Mouse (Mus musculus) testis, adult 2 months (tissue): ENCODE results near the gene Anapc15.
A peak's percentile ranks its signal among the peaks of the same experiment; 100 is the strongest.

Experiments
- CTCF ChIP-seq: fragments of 200-500 bp; IDR thresholded peaks from 2 replicates; pipeline ENCODE4 v1.5.1; 2012; ENCODE audit warnings: low read depth, mild to moderate bottlenecking, inconsistent platforms, low read length, moderate library complexity; ENCODE audit not compliant: control insufficient read depth, insufficient read depth, insufficient replicate concordance
- POLR2A ChIP-seq: fragments of 200-500 bp; IDR thresholded peaks from 2 replicates; pipeline ENCODE4 v1.6.1; 2012; ENCODE audit warnings: low read depth, mild to moderate bottlenecking, inconsistent platforms, low read length, moderate library complexity; ENCODE audit not compliant: control insufficient read depth

DNA sequence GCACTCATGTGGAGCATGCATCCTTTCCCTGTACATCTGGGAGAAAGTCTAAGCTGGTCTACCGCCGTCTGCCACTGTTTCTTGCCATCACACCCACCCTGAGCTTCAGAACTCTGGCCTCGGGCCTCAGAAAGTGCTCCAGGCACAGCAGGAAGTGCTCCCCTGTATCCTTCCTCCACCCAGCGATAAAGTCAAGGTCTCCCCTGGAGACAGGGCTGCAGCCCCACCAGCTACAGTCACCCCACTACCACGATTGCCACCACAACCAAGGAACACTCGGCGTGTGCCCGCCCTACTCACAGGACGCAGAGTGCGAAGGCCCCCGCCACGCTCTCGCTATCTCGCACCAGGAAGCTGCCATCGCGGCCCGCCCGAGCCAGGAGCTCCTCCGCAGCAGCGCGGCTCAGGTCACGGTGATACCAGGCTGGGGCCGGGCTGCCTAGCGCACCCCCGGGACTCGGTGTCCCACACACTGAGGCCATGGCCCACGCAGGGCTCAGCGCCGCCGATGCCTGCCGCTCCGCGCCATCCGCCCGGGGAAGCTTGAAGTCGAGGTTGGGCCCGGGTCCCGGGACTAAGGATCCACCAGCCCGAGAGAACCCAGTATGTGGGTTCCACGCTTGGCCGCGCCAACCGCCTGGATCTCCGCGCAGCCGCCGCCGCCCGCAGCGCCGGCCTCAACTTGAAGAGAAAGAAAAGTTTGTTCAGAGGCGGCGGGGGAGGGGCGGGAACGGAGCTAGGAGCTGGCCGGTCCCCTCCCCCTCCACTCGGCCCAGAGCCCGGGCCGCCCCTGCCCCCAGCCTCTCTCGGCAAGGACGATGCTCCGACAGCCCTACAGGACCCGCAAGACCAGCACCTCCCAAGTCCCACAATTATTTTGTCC, 27.0 kb upstream of the Anapc15 start:
- no peak for TF ChIP-seq CTCF
- peak; percentile 36; the same call in 1 of the 2 replicates for TF ChIP-seq POLR2A
